Mouse (Mus musculus) cortical plate, adult 2 months (tissue): ENCODE data around the gene Cpne4.

ENCODE experiments used
- CTCF ChIP-seq: fragments of 200-500 bp; IDR thresholded peaks from 2 replicates; pipeline ENCODE4 v1.5.1; 2011; ENCODE audit warnings: mild to moderate bottlenecking, control low read depth, low read length; ENCODE audit not compliant: insufficient read depth; ENCODE audit errors: extremely low read depth
- POLR2A ChIP-seq: fragments of 200-500 bp; IDR thresholded peaks from 2 replicates; pipeline ENCODE4 v1.6.1; 2011; ENCODE audit warnings: mild to moderate bottlenecking, low read length, control low read depth; ENCODE audit not compliant: insufficient read depth; ENCODE audit errors: extremely low read depth

GRCm38 (mm10) chr9:105069106-105069505 lies 522.0 kb downstream of the Cpne4 start:
- no peak for TF ChIP-seq POLR2A
- no peak for TF ChIP-seq CTCF
